Mouse (Mus musculus) cortical plate, adult 2 months (tissue): ENCODE results near the gene Sp1. TPM values are rescaled to one million over a fixed set of nuclear protein-coding genes. Genes with fewer than 3 reads are reported as not detected.

Experiments
- H3K27ac ChIP-seq: fragments of 200-500 bp; 2 replicates; pipeline ENCODE4 v1.5.1; 2012; ENCODE audit warnings: low read length, control low read depth, inconsistent platforms; ENCODE audit not compliant: insufficient read depth
- H3K4me1 ChIP-seq: fragments of 200-500 bp; 2 replicates; pipeline ENCODE4 v1.6.1; 2011; ENCODE audit warnings: low read length; ENCODE audit not compliant: control insufficient read depth, insufficient read depth
- H3K4me3 ChIP-seq: fragments of 200-500 bp; 2 replicates; pipeline ENCODE4 v1.5.1; 2011; ENCODE audit warnings: mild to moderate bottlenecking, low read length, control low read depth; ENCODE audit not compliant: insufficient read depth
- CTCF ChIP-seq: fragments of 200-500 bp; IDR thresholded peaks from 2 replicates; pipeline ENCODE4 v1.5.1; 2011; ENCODE audit warnings: mild to moderate bottlenecking, control low read depth, low read length; ENCODE audit not compliant: insufficient read depth; ENCODE audit errors: extremely low read depth
- POLR2A ChIP-seq: fragments of 200-500 bp; IDR thresholded peaks from 2 replicates; pipeline ENCODE4 v1.6.1; 2011; ENCODE audit warnings: mild to moderate bottlenecking, low read length, control low read depth; ENCODE audit not compliant: insufficient read depth; ENCODE audit errors: extremely low read depth
- polyA plus RNA-seq: library from polyadenylated mRNA; depleted of rRNA; stranded (reverse); fragments of >200 nt; gene quantifications from 2 replicates; pipeline ENCODE4 v1.2.3, GENCODE M21; 2012

Sp1 gene
- polyA plus RNA-seq, 1 experiment = 10.5 TPM

- Histone ChIP-seq H3K4me3 (no peak overlapping the region), H3K4me1 (no peaks in the 10 kb centered on the region), H3K27ac (no peak overlapping the region)
- TF ChIP-seq CTCF = peak; percentile 29
- no peak for TF ChIP-seq POLR2A
Measured at GRCm38 (mm10) chr15:102455993-102456392, 50.0 kb downstream of the Sp1 start.

- peak overlapping the region; percentile 54; the same call in 1 of the 2 replicates for H3K4me3 ChIP-seq
- H3K4me1 ChIP-seq = no peaks in the 10 kb centered on the region
- TF ChIP-seq POLR2A = no peak
- TF ChIP-seq CTCF = no peak
- H3K27ac ChIP-seq = no peak overlapping the region
Measured at GRCm38 (mm10) chr15:102458050-102458736, 52.2 kb downstream of the Sp1 start.

DNA sequence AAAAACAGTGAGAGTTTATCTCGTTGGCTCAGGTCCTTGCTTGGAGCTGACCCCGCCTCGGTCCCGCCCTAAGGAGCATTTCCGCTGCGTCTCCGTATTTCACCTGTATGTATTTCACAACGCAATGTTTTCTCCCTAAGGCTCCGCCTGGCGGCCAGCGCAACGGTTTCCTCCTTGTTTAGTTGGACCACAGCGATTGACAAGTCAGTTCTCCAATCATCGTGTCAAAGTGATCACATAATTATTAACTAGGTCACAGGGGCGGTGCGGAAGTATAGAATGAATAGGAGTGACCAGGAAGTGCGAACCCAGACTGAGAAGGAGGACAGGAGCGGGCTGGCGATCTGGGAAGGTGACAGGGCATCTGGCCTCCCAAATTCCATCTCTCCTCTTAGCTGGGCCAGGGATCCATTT is 53.0 kb downstream of the Sp1 start, which contains the start of gene Prr13:
TSS of gene Prr13 (plus strand) at position 125 of the 414 bp plus-strand sequence.
- peak; percentile 63; the same call in 1 of the 2 replicates for TF ChIP-seq POLR2A
- peak; percentile 52 for TF ChIP-seq CTCF
- no peak within 1 kb of the TSS for H3K27ac ChIP-seq
- peak within 1 kb of the TSS; percentile 54 for H3K4me3 ChIP-seq
- no peaks in the 10 kb centered on the region for H3K4me1 ChIP-seq

DNA sequence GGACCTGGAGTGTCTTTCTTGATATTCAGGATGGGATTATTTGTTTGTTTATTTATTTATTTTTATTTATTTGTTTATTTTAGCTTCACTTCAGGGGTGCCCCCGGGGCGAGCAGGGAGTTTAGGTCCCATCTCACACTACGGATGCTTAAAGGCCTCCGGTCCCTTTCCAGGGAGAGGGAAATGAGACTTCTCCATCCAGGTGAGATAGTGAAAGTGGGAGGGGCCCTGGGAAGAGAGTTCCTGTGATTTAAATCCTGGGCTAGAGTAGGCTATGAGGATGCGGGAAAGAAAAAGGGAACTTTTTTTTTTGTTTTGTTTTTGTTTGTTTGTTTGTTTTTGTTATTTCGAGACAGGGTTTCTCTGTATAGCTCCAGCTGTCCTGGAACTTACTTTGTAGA is 53.4 kb downstream of the Sp1 start:
- no peak overlapping the region for H3K27ac ChIP-seq
- TF ChIP-seq POLR2A (no peak), CTCF (no peak)

DNA sequence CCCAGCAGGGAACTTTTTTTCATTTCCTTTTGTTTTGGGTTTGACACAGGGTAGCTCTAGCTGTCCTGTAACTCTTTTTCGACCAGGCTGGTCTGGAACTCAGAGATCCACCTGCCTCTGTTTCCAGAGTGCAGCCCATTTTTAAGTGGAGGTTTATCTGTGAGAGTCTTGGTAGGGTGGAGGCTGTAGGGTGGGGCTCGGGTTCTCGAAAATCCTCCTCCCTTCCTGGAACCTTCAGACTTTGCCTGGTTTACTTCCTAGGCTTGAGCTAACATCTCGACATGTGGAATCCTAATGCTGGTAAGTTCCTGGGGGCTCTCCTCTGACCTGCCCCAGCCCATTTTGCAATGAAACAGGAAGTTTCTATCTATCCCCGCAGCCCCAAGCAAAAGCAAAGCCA is 53.9 kb downstream of the Sp1 start:
- H3K4me1 ChIP-seq = no peaks in the 10 kb centered on the region
- no peak for TF ChIP-seq POLR2A
- no peak for TF ChIP-seq CTCF
- H3K4me3 ChIP-seq = no peak overlapping the region; the same call in 1 of the 2 replicates
- H3K27ac ChIP-seq = no peak overlapping the region

More for the DNA sequence above, 53.4 kb downstream of the Sp1 start:
- Histone ChIP-seq H3K4me1 (no peaks in the 10 kb centered on the region), H3K4me3 (peak overlapping the region; percentile 54)

DNA sequence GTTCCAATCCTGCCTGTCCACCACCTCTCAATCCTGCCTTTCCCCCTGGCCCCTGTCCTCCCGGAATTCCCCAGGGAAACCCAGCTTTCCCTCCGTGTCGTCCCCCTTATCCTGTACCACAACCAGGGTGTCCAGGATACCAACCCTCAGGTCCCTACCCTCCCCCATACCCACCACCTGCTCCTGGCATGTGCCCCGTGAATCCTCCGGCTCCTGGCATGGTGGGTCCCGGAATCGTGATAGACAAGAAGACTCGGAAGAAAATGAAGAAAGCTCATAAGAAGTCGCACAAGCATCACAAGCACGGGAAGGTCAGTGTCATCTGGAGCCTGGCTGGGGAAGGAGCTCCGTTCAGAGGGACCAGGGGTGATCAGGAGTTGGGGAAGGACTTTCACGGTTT is 54.5 kb downstream of the Sp1 start:
- Histone ChIP-seq H3K4me1 (no peaks in the 10 kb centered on the region), H3K27ac (no peak overlapping the region), H3K4me3 (no peak overlapping the region)
- no peak for TF ChIP-seq POLR2A
- TF ChIP-seq CTCF = no peak

DNA sequence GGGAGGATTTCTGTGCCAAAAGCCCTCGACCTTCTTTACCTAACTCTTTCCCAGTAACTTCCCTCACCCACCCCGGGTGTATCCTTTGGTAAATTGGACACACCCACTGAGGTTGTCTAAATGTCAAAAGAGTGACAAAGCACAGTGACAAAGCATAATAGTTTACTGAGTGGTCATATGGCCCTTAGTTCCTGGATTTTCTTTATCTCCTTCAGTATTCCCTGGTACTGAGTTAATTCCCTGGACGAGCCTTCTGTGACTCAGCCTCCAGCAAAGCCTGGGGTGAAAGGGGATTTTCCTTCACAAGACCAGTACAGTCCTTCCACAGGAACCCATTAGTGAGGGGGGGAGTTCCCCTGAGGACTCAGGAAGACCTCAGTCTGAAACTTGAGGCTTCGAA is 55.0 kb downstream of the Sp1 start:
- H3K4me3 ChIP-seq = no peak overlapping the region
- no peaks in the 10 kb centered on the region for H3K4me1 ChIP-seq
- H3K27ac ChIP-seq = no peak overlapping the region
- TF ChIP-seq CTCF (no peak), POLR2A (no peak)

GRCm38 (mm10) chr15:102461430-102462075 is 55.6 kb downstream of the Sp1 start:
- H3K4me1 ChIP-seq = no peaks in the 10 kb centered on the region
- no peak overlapping the region for H3K4me3 ChIP-seq
- TF ChIP-seq POLR2A = no peak
- TF ChIP-seq CTCF = no peak
- no peak overlapping the region for H3K27ac ChIP-seq

GRCm38 (mm10) chr15:102463666-102464065 is 57.7 kb downstream of the Sp1 start:
- Histone ChIP-seq H3K4me1 (no peaks in the 10 kb centered on the region), H3K4me3 (no peak overlapping the region), H3K27ac (no peak overlapping the region)
- no peak for TF ChIP-seq POLR2A
- TF ChIP-seq CTCF = no peak

DNA sequence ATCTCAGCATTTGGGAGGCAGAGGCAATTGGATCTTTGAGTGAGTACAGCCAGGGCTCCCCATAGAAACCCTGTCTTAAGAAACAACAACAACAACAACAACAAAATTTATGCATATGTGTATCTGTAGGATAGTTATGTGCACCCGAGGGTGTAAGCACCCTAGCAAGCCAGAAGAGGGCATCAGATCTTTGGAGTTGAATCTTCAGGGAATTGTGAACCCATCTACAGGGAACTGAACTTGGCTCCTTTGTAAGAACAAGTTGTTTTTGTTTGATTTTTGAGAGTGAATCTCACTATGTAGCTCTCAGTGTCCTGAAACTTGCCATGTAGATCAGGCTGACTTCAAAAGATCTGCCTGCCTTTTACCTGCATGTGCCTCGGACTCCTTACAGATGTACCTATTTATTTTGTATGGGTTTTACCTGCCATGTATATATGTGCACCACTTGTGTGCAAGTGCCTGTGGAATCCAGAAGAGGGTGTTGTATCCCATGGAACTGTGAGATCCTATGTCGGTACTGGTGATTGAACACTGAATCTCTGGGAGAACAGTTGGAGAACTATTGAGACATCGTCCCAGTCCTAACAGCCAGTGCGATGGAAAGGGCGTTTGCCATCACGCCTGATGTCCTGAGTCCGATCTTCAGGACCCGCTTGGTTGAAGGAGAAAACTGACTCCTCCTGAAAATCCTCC is 62.9 kb downstream of the Sp1 start:
- TF ChIP-seq CTCF = no peak
- TF ChIP-seq POLR2A = no peak
- Histone ChIP-seq H3K4me3 (no peak overlapping the region), H3K27ac (no peak overlapping the region)

More for the DNA sequence above, 62.9 kb downstream of the Sp1 start:
- H3K4me1 ChIP-seq = peaks cover 3% of the 10 kb centered on the region; the same call in 1 of the 2 replicates
